Mouse (Mus musculus) cerebellum, postnatal 36 days (tissue): Measurements from ENCODE around the gene Scgb2b11.
"Not testable (repeated sequence)": the region's sequence is repeated elsewhere in the genome, so short reads cannot be mapped to it uniquely, and the experiment has no call there.

ENCODE experiments used
- DNase-seq, 2 experiments: peaks; one replicate each; pipeline ENCODE4 v3.0.0; 2021 to 2022; ENCODE audit warnings: mixed read lengths in 2 of 2

Gene Scgb2b11

DNA sequence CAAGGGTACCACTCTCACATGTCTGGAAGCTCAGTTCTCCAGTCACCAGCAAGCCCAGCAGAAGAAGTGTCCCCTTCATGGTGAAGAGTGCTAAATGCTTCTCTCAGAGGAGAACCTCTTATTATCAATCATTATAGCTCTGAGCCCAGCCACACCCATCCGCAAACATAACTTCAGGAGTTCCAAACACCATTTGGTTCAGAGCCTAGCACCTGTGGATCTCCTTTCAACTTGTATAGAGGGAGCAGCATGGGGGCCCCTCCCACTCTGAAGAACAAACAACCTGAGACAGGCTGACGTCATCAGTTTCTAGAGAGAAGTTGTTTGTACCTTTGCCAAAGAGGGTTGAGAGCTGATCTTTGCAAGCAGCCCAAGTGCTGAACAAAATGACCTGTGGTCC is at the start of gene Scgb2b11:
TSS of gene Scgb2b11 (minus strand) at position 101 of the 400 bp plus-strand sequence.
- not testable (repeated sequence) for DNase-seq

DNA sequence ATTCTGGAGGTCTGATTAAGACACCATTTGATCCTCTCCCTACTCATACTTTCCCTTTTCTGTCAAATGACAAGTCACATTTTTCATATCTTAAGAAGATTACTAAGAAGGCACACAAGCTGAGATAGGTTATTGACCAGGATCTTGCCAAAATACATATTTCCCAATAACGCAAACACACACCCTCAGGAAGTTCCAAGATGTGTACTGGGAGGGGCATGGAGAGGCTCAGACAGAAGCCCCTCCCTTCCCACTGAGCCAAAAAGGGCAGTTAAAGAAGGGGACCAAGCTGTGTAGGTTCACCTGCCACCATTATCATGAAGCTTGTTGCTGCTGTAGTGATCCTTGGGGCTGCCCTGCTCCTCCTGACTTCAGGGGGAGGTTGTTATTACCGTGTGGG is 11.6 kb upstream of the Scgb2b11 start, which contains the start of gene Scgb1b11:
TSS of gene Scgb1b11 (plus strand) at position 301 of the 400 bp plus-strand sequence.
- DNase-seq: not testable (repeated sequence)
